Mouse (Mus musculus) yolk sac, embryonic 10.5 days (tissue): Measurements from ENCODE around the gene Nphs2.
"Not testable (repeated sequence)": the region's sequence is repeated elsewhere in the genome, so short reads cannot be mapped to it uniquely, and the experiment has no call there.

Experiments used
- DNase-seq: peaks from one replicate; pipeline ENCODE4 v3.0.0-alpha.2; 2017; ENCODE audit warnings: low spot score

Nphs2 gene

GRCm38 (mm10) chr1:156310630-156311029 is at the start of gene Nphs2:
Gene Nphs2 (plus strand): TSS chr1:156310727.
- peak; percentile 13 for DNase-seq

GRCm38 (mm10) chr1:156263352-156263751 is 47.2 kb upstream of the Nphs2 start:
- DNase-seq: peak; percentile 29

- no peak for DNase-seq
Observed at GRCm38 (mm10) chr1:156263946-156264345, 46.6 kb upstream of the Nphs2 start.

- not testable (repeated sequence) for DNase-seq
Observed at GRCm38 (mm10) chr1:156268546-156268945, 42.0 kb upstream of the Nphs2 start.

GRCm38 (mm10) chr1:156270471-156270870 is 40.1 kb upstream of the Nphs2 start:
- DNase-seq: no peak

GRCm38 (mm10) chr1:156271654-156272053 is 38.9 kb upstream of the Nphs2 start:
- DNase-seq: no peak

GRCm38 (mm10) chr1:156273647-156274046 is 36.9 kb upstream of the Nphs2 start:
- DNase-seq: no peak

GRCm38 (mm10) chr1:156280131-156280530 is 30.4 kb upstream of the Nphs2 start:
- DNase-seq: no peak

GRCm38 (mm10) chr1:156284207-156284606 is 26.3 kb upstream of the Nphs2 start:
- no peak for DNase-seq

- DNase-seq: no peak
Observed at GRCm38 (mm10) chr1:156284851-156285540, 25.5 kb upstream of the Nphs2 start.

GRCm38 (mm10) chr1:156285541-156285896 is 25.0 kb upstream of the Nphs2 start:
- DNase-seq: no peak

- DNase-seq: no peak
Observed at GRCm38 (mm10) chr1:156288556-156289221, 21.8 kb upstream of the Nphs2 start.

- DNase-seq: peak; percentile 9
Observed at GRCm38 (mm10) chr1:156289222-156289587, 21.3 kb upstream of the Nphs2 start.

- DNase-seq: no peak
Observed at GRCm38 (mm10) chr1:156290016-156290415, 20.5 kb upstream of the Nphs2 start.

- peak; percentile 57 for DNase-seq
Observed at GRCm38 (mm10) chr1:156302911-156303749, 7.4 kb upstream of the Nphs2 start, which contains the start of gene Tdrd5. Gene Tdrd5 (minus strand): TSS chr1:156303664.

GRCm38 (mm10) chr1:156308595-156308994 is 1.9 kb upstream of the Nphs2 start:
- no peak for DNase-seq

- DNase-seq: no peak
Observed at GRCm38 (mm10) chr1:156323126-156323525, 12.6 kb downstream of the Nphs2 start.

GRCm38 (mm10) chr1:156340847-156341246 is 30.3 kb downstream of the Nphs2 start:
- DNase-seq: no peak

- no peak for DNase-seq
Observed at GRCm38 (mm10) chr1:156344433-156344832, 33.9 kb downstream of the Nphs2 start.

- no peak for DNase-seq
Observed at GRCm38 (mm10) chr1:156345633-156346032, 35.1 kb downstream of the Nphs2 start.

- DNase-seq: no peak
Observed at GRCm38 (mm10) chr1:156349031-156349430, 38.5 kb downstream of the Nphs2 start.

GRCm38 (mm10) chr1:156350441-156350840 is 39.9 kb downstream of the Nphs2 start:
- DNase-seq: no peak

- peak; percentile 42 for DNase-seq
Observed at GRCm38 (mm10) chr1:156352466-156352865, 41.9 kb downstream of the Nphs2 start.
